Mouse (Mus musculus): ENCODE measurements at regions not wholly inside any gene's neighbourhood (a gene's known extent, or its start where the extent isn't known, plus 50 kb on each side); places are given as distances from the start of the nearest gene placed in this dataset.

DNA sequence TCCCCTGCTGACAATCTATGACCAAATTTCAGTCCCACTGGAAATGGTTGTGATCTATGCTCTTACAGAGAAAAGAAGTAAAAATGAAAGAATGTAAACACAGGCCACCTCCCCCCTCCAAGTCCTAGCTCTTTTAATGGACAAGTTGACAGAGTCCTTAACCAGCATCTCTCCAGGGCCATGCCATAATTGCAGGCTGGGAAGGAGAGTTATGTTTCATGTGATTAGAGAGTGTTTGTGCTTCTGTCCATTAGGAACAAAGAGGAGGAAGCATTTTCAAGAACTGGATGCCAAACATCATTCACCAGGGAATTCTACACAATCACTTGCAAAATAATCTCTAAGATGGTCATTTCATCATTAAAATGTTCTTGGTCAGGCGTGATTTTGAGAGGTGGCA is 109.7 kb upstream of the Plxna2 start:
- TF ChIP-seq CTCF (IDR thresholded peaks at IDR 0.05; ENCODE audit: low read depth, low read length) (no peak), TAL1 (conservative IDR thresholded peaks at IDR 0.05; ENCODE audit: low read depth, low read length) (no peak), GATA1 (IDR thresholded peaks at IDR 0.05; ENCODE audit: borderline replicate concordance, low read length) (no peak), POLR2AphosphoS5 (IDR thresholded peaks at IDR 0.05; ENCODE audit: insufficient replicate concordance, low read depth, low read length) (no peak), GATA2 (IDR thresholded peaks at IDR 0.05; ENCODE audit: borderline replicate concordance, low read depth, low read length) (no peak)
